Mouse (Mus musculus) induced T-regulatory cell, adult 2 months (primary cell): ENCODE data around the gene Stxbp1.
A peak's percentile ranks its signal among the peaks of the same experiment; 100 is the strongest.

ENCODE experiments used
- DNase-seq: peaks from one replicate; pipeline ENCODE4 v3.0.0-alpha.2; 2012; ENCODE audit warnings: low read depth

Stxbp1 gene

GRCm38 (mm10) chr2:32788581-32788980, 58.5 kb downstream of the Stxbp1 start:
- DNase-seq, result no peak

GRCm38 (mm10) chr2:32787176-32787575, 59.9 kb downstream of the Stxbp1 start:
- peak; percentile 73 for DNase-seq

- DNase-seq, result no peak
Measured at GRCm38 (mm10) chr2:32784048-32784681, 62.9 kb downstream of the Stxbp1 start, which contains the start of gene Cfap157. Cfap157 (minus strand) TSS chr2:32784428.

- no peak for DNase-seq
Measured at GRCm38 (mm10) chr2:32781710-32782109, 65.3 kb downstream of the Stxbp1 start.

- DNase-seq, result no peak
Measured at GRCm38 (mm10) chr2:32779714-32780113, 67.3 kb downstream of the Stxbp1 start.

- DNase-seq, result peak; percentile 54
Measured at GRCm38 (mm10) chr2:32779131-32779530, 67.9 kb downstream of the Stxbp1 start.

GRCm38 (mm10) chr2:32778081-32778480, 69.0 kb downstream of the Stxbp1 start:
- DNase-seq, result no peak

GRCm38 (mm10) chr2:32776192-32776591, 70.9 kb downstream of the Stxbp1 start:
- DNase-seq, result no peak

GRCm38 (mm10) chr2:32775359-32776074, 71.5 kb downstream of the Stxbp1 start, which contains the start of the genes Ttc16 and Ptrh1:
Ttc16 (minus strand) TSS chr2:32775633.
Ptrh1 (plus strand) TSS chr2:32775786.
- DNase-seq, result peak; percentile 99

GRCm38 (mm10) chr2:32772626-32773279, 74.3 kb downstream of the Stxbp1 start:
- peak; percentile 62 for DNase-seq

GRCm38 (mm10) chr2:32771886-32772285, 75.2 kb downstream of the Stxbp1 start:
- peak; percentile 71 for DNase-seq

- DNase-seq, result no peak
Measured at GRCm38 (mm10) chr2:32769327-32770085, 77.5 kb downstream of the Stxbp1 start.

- DNase-seq, result no peak
Measured at GRCm38 (mm10) chr2:32768661-32769285, 78.3 kb downstream of the Stxbp1 start.

GRCm38 (mm10) chr2:32767241-32767640, 79.8 kb downstream of the Stxbp1 start:
- no peak for DNase-seq

- peak; percentile 43 for DNase-seq
Measured at GRCm38 (mm10) chr2:32763353-32763752, 83.7 kb downstream of the Stxbp1 start.

GRCm38 (mm10) chr2:32761859-32762258, 85.2 kb downstream of the Stxbp1 start:
- DNase-seq, result no peak

- no peak for DNase-seq
Measured at GRCm38 (mm10) chr2:32761361-32761760, 85.7 kb downstream of the Stxbp1 start.

- no peak for DNase-seq
Measured at GRCm38 (mm10) chr2:32759001-32759400, 88.0 kb downstream of the Stxbp1 start.

GRCm38 (mm10) chr2:32758503-32758902, 88.5 kb downstream of the Stxbp1 start:
- DNase-seq, result no peak

- DNase-seq, result peak; percentile 99
Measured at GRCm38 (mm10) chr2:32757056-32757845, 89.8 kb downstream of the Stxbp1 start, which contains the start of gene Tor2a. Tor2a (plus strand) TSS chr2:32757234.

- no peak for DNase-seq
Measured at GRCm38 (mm10) chr2:32756674-32757055, 90.4 kb downstream of the Stxbp1 start.
